Mouse (Mus musculus) hindbrain, embryonic 14.5 days (tissue): ENCODE measurements at regions not wholly inside any gene's neighbourhood (a gene's known extent, or its start where the extent isn't known, plus 50 kb on each side); places are given as distances from the start of the nearest gene placed in this dataset.

Experiments
- ATAC-seq: fragments of 200-750 bp; cut with Nextera tagmentation; 2 replicates; pipeline ENCODE4 v1.8.0; 2017; ENCODE audit warnings: moderate number of reproducible peaks, mild to moderate bottlenecking, moderate TSS enrichment, moderate library complexity; ENCODE audit not compliant: low FRiP score
- DNase-seq: peaks from one replicate; pipeline ENCODE4 v3.0.0-alpha.2; 2015; ENCODE audit warnings: low spot score
- H3K27ac ChIP-seq: fragments of 300-500 bp; sonication (generic); 2 replicates; pipeline ENCODE4 v1.5.1; 2014; ENCODE audit warnings: mild to moderate bottlenecking, moderate library complexity
- H3K27me3 ChIP-seq: fragments of 300-500 bp; sonication (generic); 2 replicates; pipeline ENCODE4 v1.6.1; 2014; ENCODE audit warnings: mild to moderate bottlenecking, low read length, mixed read lengths; ENCODE audit not compliant: control insufficient read depth, insufficient read depth
- H3K36me3 ChIP-seq: fragments of 300-500 bp; sonication (generic); replicated peaks from 2 replicates; pipeline ENCODE4 v1.6.1; 2014; ENCODE audit not compliant: control insufficient read depth, insufficient read depth
- H3K4me1 ChIP-seq: fragments of 300-500 bp; sonication (generic); replicated peaks from 2 replicates; pipeline ENCODE4 v1.6.1; 2014; ENCODE audit warnings: antibody characterized with exemption, low read length, mixed read lengths; ENCODE audit not compliant: control insufficient read depth, insufficient read depth
- H3K4me2 ChIP-seq: fragments of 300-500 bp; sonication (generic); replicated peaks from 2 replicates; pipeline ENCODE4 v1.6.1; 2014; ENCODE audit warnings: mild to moderate bottlenecking, moderate library complexity
- H3K4me3 ChIP-seq: fragments of 300-500 bp; sonication (generic); replicated peaks from 2 replicates; pipeline ENCODE4 v1.5.1; 2014; ENCODE audit warnings: mild to moderate bottlenecking, low read length
- H3K9ac ChIP-seq: fragments of 300-500 bp; sonication (generic); 2 replicates; pipeline ENCODE4 v1.6.1; 2014
- H3K9me3 ChIP-seq: fragments of 300-500 bp; sonication (generic); 2 replicates; pipeline ENCODE4 v1.6.1; 2016; ENCODE audit warnings: low read length; ENCODE audit not compliant: control insufficient read depth
- WGBS: fragments of 180-500 bp; shearing (Covaris S2); extraction: QIAGEN DNeasy Blood & Tissue Kit; methylation state at CpG from one replicate; pipeline ENCODE4 v1.1.7; 2014; 5-methylcytosine and 5-hydroxymethylcytosine counted together

DNA sequence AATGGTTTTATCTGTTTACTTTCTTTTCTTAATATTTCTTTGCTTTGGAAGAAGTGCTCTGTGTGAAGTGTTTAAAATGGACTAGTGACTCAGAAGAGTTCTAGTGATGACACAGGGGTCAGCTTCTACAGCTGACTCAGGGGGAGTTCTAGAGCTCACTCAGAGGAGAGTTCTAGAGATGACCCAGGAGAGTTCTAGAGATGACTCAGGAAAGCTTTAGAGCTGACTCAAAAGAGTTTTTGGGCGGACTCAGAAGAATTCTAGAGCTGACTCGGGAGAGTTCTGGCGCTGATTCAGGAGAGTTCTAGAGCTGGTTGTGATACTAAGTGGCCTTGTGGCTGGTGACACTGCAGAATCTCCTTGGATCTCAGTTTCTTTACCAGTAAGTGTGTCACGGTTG lies 593.8 kb downstream of the Bcl11a start:
- Histone ChIP-seq H3K9ac (no peak overlapping the region), H3K27ac (no peak overlapping the region), H3K9me3 (no peaks in the 10 kb centered on the region), H3K36me3 (no peaks in the 10 kb centered on the region), H3K4me3 (no peak overlapping the region), H3K27me3 (no peaks in the 10 kb centered on the region), H3K4me1 (no peaks in the 10 kb centered on the region), H3K4me2 (no peak overlapping the region)
- no peak for DNase-seq
- ATAC-seq = no peak
- WGBS = 91% methylated on average over 4 of the region's 4 CpGs

GRCm38 (mm10) chr11:24673248-24674207 lies 595.7 kb downstream of the Bcl11a start:
- no peaks in the 10 kb centered on the region for H3K36me3 ChIP-seq
- no peak overlapping the region for H3K9ac ChIP-seq
- no peak overlapping the region for H3K27ac ChIP-seq
- H3K4me1 ChIP-seq = no peaks in the 10 kb centered on the region
- no peak overlapping the region for H3K4me2 ChIP-seq
- DNase-seq (no peak), ATAC-seq (no peak)
- no peak overlapping the region for H3K4me3 ChIP-seq
- no peaks in the 10 kb centered on the region for H3K27me3 ChIP-seq
- no peaks in the 10 kb centered on the region for H3K9me3 ChIP-seq
- 85% methylated on average over 7 of the region's 7 CpGs for WGBS

GRCm38 (mm10) chr11:24674208-24674571 lies 596.3 kb downstream of the Bcl11a start:
- no peaks in the 10 kb centered on the region for H3K4me1 ChIP-seq
- H3K36me3 ChIP-seq = no peaks in the 10 kb centered on the region
- no peak overlapping the region for H3K4me2 ChIP-seq
- H3K4me3 ChIP-seq = no peak overlapping the region
- DNase-seq (no peak), ATAC-seq (no peak)
- H3K9ac ChIP-seq = no peak overlapping the region
- 79% methylated on average over 4 of the region's 4 CpGs for WGBS
- H3K27ac ChIP-seq = no peak overlapping the region
- no peaks in the 10 kb centered on the region for H3K27me3 ChIP-seq
- no peaks in the 10 kb centered on the region for H3K9me3 ChIP-seq

GRCm38 (mm10) chr11:24677016-24677415 lies 599.2 kb downstream of the Bcl11a start:
- 86% methylated on average over 4 of the region's 4 CpGs for WGBS
- Histone ChIP-seq H3K27me3 (no peaks in the 10 kb centered on the region), H3K9ac (no peak overlapping the region), H3K4me1 (no peaks in the 10 kb centered on the region), H3K27ac (no peak overlapping the region), H3K36me3 (no peaks in the 10 kb centered on the region), H3K9me3 (no peaks in the 10 kb centered on the region), H3K4me2 (no peak overlapping the region), H3K4me3 (no peak overlapping the region)
- DNase-seq (no peak), ATAC-seq (no peak)

GRCm38 (mm10) chr11:24679581-24679980 lies 601.7 kb downstream of the Bcl11a start:
- Histone ChIP-seq H3K9me3 (no peaks in the 10 kb centered on the region), H3K4me2 (no peak overlapping the region), H3K27me3 (no peaks in the 10 kb centered on the region), H3K36me3 (no peaks in the 10 kb centered on the region), H3K27ac (no peak overlapping the region), H3K9ac (no peak overlapping the region), H3K4me3 (no peak overlapping the region), H3K4me1 (no peaks in the 10 kb centered on the region)
- DNase-seq = no peak
- 96% methylated on average over 5 of the region's 5 CpGs for WGBS
- no peak for ATAC-seq

DNA sequence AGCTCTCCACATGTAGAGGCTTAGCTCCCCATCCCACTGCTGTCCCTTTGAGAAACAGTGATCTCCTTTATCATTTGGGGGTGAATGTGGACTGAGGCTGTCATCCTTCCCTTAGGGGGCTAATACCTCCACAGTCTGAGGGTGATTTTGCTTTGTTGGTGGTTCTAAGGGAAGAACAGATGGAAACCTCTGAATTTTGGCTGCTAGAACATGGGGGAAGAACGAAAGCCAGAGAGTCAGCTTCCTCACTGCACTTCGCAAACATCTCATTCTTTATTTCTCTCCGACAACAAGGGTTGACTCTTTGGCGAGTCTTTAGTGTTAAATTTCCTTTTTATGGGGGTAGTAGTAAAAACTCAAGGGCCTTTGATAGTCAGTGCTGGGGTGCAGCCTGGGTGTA lies 604.6 kb downstream of the Bcl11a start:
- Histone ChIP-seq H3K4me3 (no peak overlapping the region), H3K4me2 (no peak overlapping the region), H3K9me3 (no peaks in the 10 kb centered on the region), H3K27me3 (no peaks in the 10 kb centered on the region), H3K9ac (no peak overlapping the region), H3K27ac (no peak overlapping the region), H3K4me1 (no peaks in the 10 kb centered on the region), H3K36me3 (no peaks in the 10 kb centered on the region)
- DNase-seq (no peak), ATAC-seq (no peak)
- WGBS = 90% methylated on average over 4 of the region's 4 CpGs

- Histone ChIP-seq H3K9me3 (no peaks in the 10 kb centered on the region), H3K9ac (no peak overlapping the region), H3K27ac (no peak overlapping the region), H3K4me1 (no peaks in the 10 kb centered on the region), H3K4me3 (no peak overlapping the region), H3K4me2 (no peak overlapping the region), H3K27me3 (no peaks in the 10 kb centered on the region), H3K36me3 (no peaks in the 10 kb centered on the region)
- ATAC-seq = peak; percentile 55; the same call in 1 of the 2 replicates
- WGBS = 59% methylated on average over 16 of the region's 16 CpGs
- DNase-seq = no peak
Measured at GRCm38 (mm10) chr11:24685545-24686467, 608.0 kb downstream of the Bcl11a start.

DNA sequence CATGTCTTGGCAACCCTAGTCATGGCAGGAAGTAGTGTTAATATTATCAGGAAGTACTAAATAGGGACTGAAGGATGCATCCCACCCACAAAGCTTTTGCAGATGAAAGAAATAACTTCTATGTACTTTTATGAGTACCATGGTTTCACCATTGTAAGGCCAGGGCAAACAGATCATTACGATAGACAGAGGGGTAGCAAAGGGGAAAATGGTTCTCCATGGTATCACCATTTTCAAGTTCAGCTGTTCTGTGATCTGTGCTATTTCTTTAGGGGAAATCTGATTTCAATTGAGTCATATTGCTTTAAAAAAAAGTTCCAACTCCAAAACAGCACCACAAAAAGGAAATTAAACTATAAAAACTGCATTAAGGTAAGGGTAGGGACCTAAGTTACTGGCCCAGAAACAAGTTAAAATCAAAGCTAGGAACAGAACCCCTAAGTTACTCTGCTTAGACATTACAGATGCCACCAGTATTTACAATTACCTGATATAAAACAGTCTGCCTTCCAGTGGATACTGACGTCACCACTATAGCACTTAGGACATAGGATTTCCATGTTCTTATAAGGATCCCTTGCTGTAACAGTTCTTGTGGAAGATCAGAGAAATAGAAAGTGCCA lies 610.4 kb downstream of the Bcl11a start:
- no peak for ATAC-seq
- WGBS = 90% methylated on average over 2 of the region's 2 CpGs
- no peaks in the 10 kb centered on the region for H3K36me3 ChIP-seq

GRCm38 (mm10) chr11:24689807-24690333 lies 612.0 kb downstream of the Bcl11a start:
- no peaks in the 10 kb centered on the region for H3K36me3 ChIP-seq
- ATAC-seq (no peak), DNase-seq (no peak)
- H3K27me3 ChIP-seq = no peaks in the 10 kb centered on the region
- no peak overlapping the region for H3K4me2 ChIP-seq
- H3K9me3 ChIP-seq = no peaks in the 10 kb centered on the region
- no peaks in the 10 kb centered on the region for H3K4me1 ChIP-seq
- no peak overlapping the region for H3K9ac ChIP-seq
- 53% methylated on average over 7 of the region's 7 CpGs for WGBS
- H3K27ac ChIP-seq = no peak overlapping the region
- no peak overlapping the region for H3K4me3 ChIP-seq

More for the DNA sequence above, 610.4 kb downstream of the Bcl11a start:
- no peaks in the 10 kb centered on the region for H3K4me1 ChIP-seq
- H3K4me3 ChIP-seq = no peak overlapping the region
- no peak overlapping the region for H3K4me2 ChIP-seq
- no peak overlapping the region for H3K27ac ChIP-seq
- H3K9me3 ChIP-seq = no peaks in the 10 kb centered on the region
- no peaks in the 10 kb centered on the region for H3K27me3 ChIP-seq
- no peak overlapping the region for H3K9ac ChIP-seq
- no peak for DNase-seq
